Mouse (Mus musculus) forebrain, embryonic 15.5 days (tissue): ENCODE results near the gene Obscn. TPM values are rescaled to one million over a fixed set of nuclear protein-coding genes. Genes with fewer than 3 reads are reported as not detected.

Source experiments
- ATAC-seq: fragments of 200-750 bp; cut with Nextera tagmentation; replicated peaks from 2 replicates; pipeline ENCODE4 v1.8.0; 2017; ENCODE audit warnings: mild to moderate bottlenecking, moderate TSS enrichment, moderate library complexity
- H3K27ac ChIP-seq: fragments of 300-500 bp; sonication (generic); replicated peaks from 2 replicates; pipeline ENCODE4 v1.5.1; 2015; ENCODE audit warnings: mild to moderate bottlenecking, inconsistent platforms
- H3K27me3 ChIP-seq: fragments of 300-500 bp; sonication (generic); 2 replicates; pipeline ENCODE4 v1.6.1; 2015; ENCODE audit warnings: inconsistent platforms
- H3K36me3 ChIP-seq: fragments of 300-500 bp; sonication (generic); 2 replicates; pipeline ENCODE4 v1.6.1; 2015; ENCODE audit warnings: mild to moderate bottlenecking, inconsistent platforms
- H3K4me1 ChIP-seq: fragments of 300-500 bp; sonication (generic); 2 replicates; pipeline ENCODE4 v1.6.1; 2015; ENCODE audit warnings: inconsistent platforms
- H3K4me2 ChIP-seq: fragments of 300-500 bp; sonication (generic); replicated peaks from 2 replicates; pipeline ENCODE4 v1.6.1; 2015; ENCODE audit warnings: mild to moderate bottlenecking, inconsistent platforms
- H3K4me3 ChIP-seq: fragments of 300-500 bp; sonication (generic); 2 replicates; pipeline ENCODE4 v1.5.1; 2015; ENCODE audit warnings: mild to moderate bottlenecking, inconsistent platforms
- H3K9ac ChIP-seq: fragments of 300-500 bp; sonication (generic); replicated peaks from 2 replicates; pipeline ENCODE4 v1.6.1; 2015; ENCODE audit warnings: mild to moderate bottlenecking, inconsistent platforms
- H3K9me3 ChIP-seq: fragments of 300-500 bp; sonication (generic); 2 replicates; pipeline ENCODE4 v1.6.1; 2016; ENCODE audit warnings: inconsistent platforms
- WGBS: fragments of 180-500 bp; shearing (Covaris S2); methylation state at CpG from one replicate; pipeline ENCODE4 v1.1.7; 2015; ENCODE audit warnings: mixed read lengths; 5-methylcytosine and 5-hydroxymethylcytosine counted together
- polyA plus RNA-seq: library from polyadenylated mRNA; unstranded; fragments of >200 nt; fragmentation: Nextera tagmentation; extraction: Ambion mirVana; gene quantifications from 2 replicates; pipeline ENCODE4 v1.2.1, GENCODE M21; 2015

Gene Obscn
- polyA plus RNA-seq, 1 experiment from 2014 or later, result 0.19 TPM

GRCm38 (mm10) chr11:59163255-59164236 lies 27.3 kb upstream of the Obscn start, which contains the start of gene Iba57:
Gene Iba57, minus strand, starts transcription at chr11:59163739.
- Histone ChIP-seq H3K27ac (peak within 1 kb of the TSS; percentile 98), H3K9me3 (no peaks in the 10 kb centered on the region), H3K9ac (peak within 1 kb of the TSS; percentile 70), H3K4me1 (peaks cover 16% of the 10 kb centered on the region), H3K4me2 (peak within 1 kb of the TSS; percentile 59), H3K27me3 (no peaks in the 10 kb centered on the region), H3K4me3 (peak within 1 kb of the TSS; percentile 60), H3K36me3 (no peaks in the 10 kb centered on the region)
- ATAC-seq, result peak; percentile 99
- 3% methylated on average over 68 of the region's 68 CpGs for WGBS

GRCm38 (mm10) chr11:59162443-59163254 lies 26.4 kb upstream of the Obscn start:
- Histone ChIP-seq H3K9ac (peak overlapping the region; percentile 45), H3K27ac (peak overlapping the region; percentile 98), H3K4me2 (peak overlapping the region; percentile 59), H3K4me3 (peak overlapping the region; percentile 60), H3K9me3 (no peaks in the 10 kb centered on the region), H3K36me3 (no peaks in the 10 kb centered on the region), H3K4me1 (peaks cover 16% of the 10 kb centered on the region), H3K27me3 (no peaks in the 10 kb centered on the region)
- peak; percentile 3; the same call in 1 of the 2 replicates for ATAC-seq
- WGBS, result 61% methylated on average over 9 of the region's 9 CpGs

GRCm38 (mm10) chr11:59161398-59161797 lies 25.2 kb upstream of the Obscn start:
- no peak overlapping the region for H3K9ac ChIP-seq
- H3K4me2 ChIP-seq, result no peak overlapping the region
- H3K4me1 ChIP-seq, result peaks cover 16% of the 10 kb centered on the region
- ATAC-seq, result no peak
- no peaks in the 10 kb centered on the region for H3K27me3 ChIP-seq
- H3K4me3 ChIP-seq, result no peak overlapping the region
- H3K36me3 ChIP-seq, result no peaks in the 10 kb centered on the region
- no peaks in the 10 kb centered on the region for H3K9me3 ChIP-seq
- H3K27ac ChIP-seq, result no peak overlapping the region
- 83% methylated on average over 5 of the region's 5 CpGs for WGBS

- WGBS, result 93% methylated on average over 4 of the region's 4 CpGs
- Histone ChIP-seq H3K4me2 (no peak overlapping the region), H3K4me3 (no peak overlapping the region), H3K27me3 (no peaks in the 10 kb centered on the region), H3K27ac (no peak overlapping the region), H3K9me3 (no peaks in the 10 kb centered on the region), H3K9ac (no peak overlapping the region), H3K36me3 (0 out of 2 replicates have a peak, but pooled peaks cover 2% of the 10 kb centered on the region), H3K4me1 (peaks cover 16% of the 10 kb centered on the region)
- no peak for ATAC-seq
Observed at GRCm38 (mm10) chr11:59159558-59159957, 23.4 kb upstream of the Obscn start.

GRCm38 (mm10) chr11:59159099-59159498 lies 22.9 kb upstream of the Obscn start:
- Histone ChIP-seq H3K4me1 (peaks cover 14% of the 10 kb centered on the region), H3K36me3 (0 out of 2 replicates have a peak, but pooled peaks cover 2% of the 10 kb centered on the region), H3K9ac (no peak overlapping the region), H3K4me2 (no peak overlapping the region), H3K4me3 (no peak overlapping the region), H3K9me3 (no peaks in the 10 kb centered on the region), H3K27ac (no peak overlapping the region), H3K27me3 (no peaks in the 10 kb centered on the region)
- ATAC-seq, result no peak
- 93% methylated on average over 13 of the region's 13 CpGs for WGBS

- Histone ChIP-seq H3K4me2 (no peak overlapping the region), H3K27me3 (no peaks in the 10 kb centered on the region), H3K4me3 (no peak overlapping the region), H3K4me1 (no peaks in the 10 kb centered on the region), H3K27ac (no peak overlapping the region), H3K9ac (no peak overlapping the region), H3K36me3 (0 out of 2 replicates have a peak, but pooled peaks cover 2% of the 10 kb centered on the region), H3K9me3 (no peaks in the 10 kb centered on the region)
- ATAC-seq, result no peak
- WGBS, result 84% methylated on average over 5 of the region's 5 CpGs
Observed at GRCm38 (mm10) chr11:59155900-59156299, 19.7 kb upstream of the Obscn start.

- 89% methylated on average over 7 of the region's 7 CpGs for WGBS
- Histone ChIP-seq H3K4me1 (no peaks in the 10 kb centered on the region), H3K27me3 (no peaks in the 10 kb centered on the region)
Observed at GRCm38 (mm10) chr11:59154220-59154619, 18.0 kb upstream of the Obscn start.

GRCm38 (mm10) chr11:59151729-59152128 lies 15.5 kb upstream of the Obscn start:
- Histone ChIP-seq H3K27me3 (no peaks in the 10 kb centered on the region), H3K9me3 (no peaks in the 10 kb centered on the region), H3K4me2 (no peak overlapping the region), H3K9ac (no peak overlapping the region), H3K36me3 (0 out of 2 replicates have a peak, but pooled peaks cover 2% of the 10 kb centered on the region), H3K27ac (no peak overlapping the region), H3K4me1 (no peaks in the 10 kb centered on the region), H3K4me3 (no peak overlapping the region)
- ATAC-seq, result no peak
- WGBS, result 25% methylated on average over 3 of the region's 3 CpGs

More at GRCm38 (mm10) chr11:59154220-59154619, 18.0 kb upstream of the Obscn start:
- Histone ChIP-seq H3K9me3 (no peaks in the 10 kb centered on the region), H3K4me3 (no peak overlapping the region), H3K9ac (no peak overlapping the region), H3K4me2 (no peak overlapping the region), H3K27ac (no peak overlapping the region), H3K36me3 (0 out of 2 replicates have a peak, but pooled peaks cover 2% of the 10 kb centered on the region)
- no peak for ATAC-seq

- Histone ChIP-seq H3K4me2 (no peak overlapping the region), H3K9ac (no peak overlapping the region), H3K27me3 (no peaks in the 10 kb centered on the region), H3K27ac (no peak overlapping the region), H3K4me1 (no peaks in the 10 kb centered on the region), H3K4me3 (no peak overlapping the region), H3K9me3 (no peaks in the 10 kb centered on the region), H3K36me3 (no peaks in the 10 kb centered on the region)
- 77% methylated on average over 3 of the region's 3 CpGs for WGBS
- no peak for ATAC-seq
Observed at GRCm38 (mm10) chr11:59149302-59149701, 13.1 kb upstream of the Obscn start.

GRCm38 (mm10) chr11:59142962-59143361 lies 6.8 kb upstream of the Obscn start:
- Histone ChIP-seq H3K27me3 (no peaks in the 10 kb centered on the region), H3K4me1 (no peaks in the 10 kb centered on the region), H3K27ac (no peak overlapping the region), H3K36me3 (no peaks in the 10 kb centered on the region), H3K4me3 (no peak overlapping the region), H3K9me3 (no peaks in the 10 kb centered on the region), H3K9ac (no peak overlapping the region), H3K4me2 (no peak overlapping the region)
- no peak for ATAC-seq
- WGBS, result 80% methylated on average over 5 of the region's 5 CpGs

GRCm38 (mm10) chr11:59141772-59142370 lies 5.7 kb upstream of the Obscn start:
- Histone ChIP-seq H3K9me3 (no peaks in the 10 kb centered on the region), H3K36me3 (no peaks in the 10 kb centered on the region), H3K27ac (no peak overlapping the region), H3K27me3 (peaks cover 11% of the 10 kb centered on the region), H3K4me2 (no peak overlapping the region), H3K9ac (no peak overlapping the region), H3K4me3 (no peak overlapping the region), H3K4me1 (no peaks in the 10 kb centered on the region)
- no peak for ATAC-seq
- 19% methylated on average over 14 of the region's 14 CpGs for WGBS
